Mouse (Mus musculus) megakaryocyte, embryonic 14.5 days (primary cell): ENCODE results near the gene Hspb2. TPM values are rescaled to one million over a fixed set of nuclear protein-coding genes. Genes with fewer than 3 reads are reported as not detected.

Experiments
- H3K27me3 ChIP-seq: replicated peaks from 2 replicates; pipeline ENCODE3; 2012; ENCODE audit warnings: inconsistent platforms
- H3K36me3 ChIP-seq: replicated peaks from 2 replicates; pipeline ENCODE3; 2012; ENCODE audit warnings: low read length, inconsistent platforms, mixed read lengths
- H3K4me1 ChIP-seq: 2 replicates; pipeline ENCODE4 v1.6.1; 2012; ENCODE audit warnings: inconsistent platforms
- H3K4me3 ChIP-seq: replicated peaks from 2 replicates; pipeline ENCODE3; 2012; ENCODE audit warnings: moderate library complexity, mild to moderate bottlenecking, inconsistent platforms
- H3K9me3 ChIP-seq: 2 replicates; pipeline ENCODE4 v1.6.1; 2012; ENCODE audit warnings: inconsistent platforms
- FLI1 ChIP-seq: IDR thresholded peaks from 2 replicates; pipeline ENCODE4 v1.6.1; 2012; ENCODE audit warnings: low read length, inconsistent platforms, mixed read lengths
- GATA1 ChIP-seq: IDR thresholded peaks from 3 replicates; pipeline ENCODE4 v1.6.1; 2012; ENCODE audit warnings: mixed read lengths, low read length, inconsistent platforms, borderline replicate concordance
- polyA plus RNA-seq: library from polyadenylated mRNA; stranded (reverse); fragments of >175 nt; gene quantifications from 2 replicates; pipeline ENCODE4 v1.2.3, GENCODE M21; 2012; ENCODE audit warnings: low replicate concordance; ENCODE audit not compliant: insufficient read depth

Gene Hspb2
- polyA plus RNA-seq, 1 experiment = not detected

DNA sequence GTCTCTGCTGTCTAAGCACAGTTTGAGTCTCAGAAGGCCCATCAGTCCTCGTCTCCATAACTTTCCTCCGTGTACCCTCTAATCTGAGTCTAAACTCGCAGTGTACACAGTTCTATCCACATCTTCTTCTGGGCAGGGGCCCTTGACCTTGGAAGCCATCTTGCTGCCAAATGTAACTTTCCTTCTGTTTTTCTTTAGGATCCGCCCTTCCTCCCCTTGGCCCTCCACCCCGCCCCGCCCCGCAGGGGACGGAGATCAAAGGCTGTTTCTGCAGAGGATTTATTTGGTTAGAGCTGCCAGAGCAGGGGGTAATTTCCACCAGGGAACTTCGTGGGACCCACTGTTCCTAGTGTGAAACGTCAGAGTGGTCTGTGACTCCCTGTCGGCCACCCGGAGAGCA lies 31.1 kb downstream of the Hspb2 start:
- TF ChIP-seq FLI1 (no peak), GATA1 (no peak)
- Histone ChIP-seq H3K27me3 (peaks cover 67% of the 10 kb centered on the region), H3K36me3 (no peaks in the 10 kb centered on the region), H3K4me1 (peaks cover 11% of the 10 kb centered on the region; the same call in 1 of the 2 replicates), H3K4me3 (no peak overlapping the region), H3K9me3 (no peaks in the 10 kb centered on the region)

DNA sequence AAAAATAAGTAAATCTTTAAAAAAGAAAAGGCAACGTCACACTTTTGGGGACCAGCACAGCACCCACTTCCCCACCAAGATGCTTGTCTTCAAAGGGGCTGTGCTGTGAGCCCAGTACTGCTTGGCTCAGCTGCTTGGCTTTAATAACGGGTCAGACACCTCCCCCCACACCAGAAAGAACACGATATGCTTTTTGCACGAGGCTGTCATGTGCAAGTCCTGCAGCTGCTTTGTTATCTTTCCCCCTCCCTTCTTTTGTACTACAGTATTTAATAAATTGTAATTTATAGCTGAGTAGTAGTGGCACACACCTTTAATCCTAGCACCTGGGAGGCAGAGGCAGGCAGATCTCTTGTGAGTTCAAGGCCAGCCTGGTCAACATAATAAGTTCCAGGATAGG lies 33.3 kb downstream of the Hspb2 start:
- H3K36me3 ChIP-seq = no peaks in the 10 kb centered on the region
- peaks cover 11% of the 10 kb centered on the region; the same call in 1 of the 2 replicates for H3K4me1 ChIP-seq
- H3K9me3 ChIP-seq = no peaks in the 10 kb centered on the region
- peaks cover 63% of the 10 kb centered on the region for H3K27me3 ChIP-seq
- TF ChIP-seq GATA1 (no peak), FLI1 (no peak)
- H3K4me3 ChIP-seq = no peak overlapping the region

GRCm38 (mm10) chr9:50714188-50714587 lies 38.0 kb downstream of the Hspb2 start:
- no peaks in the 10 kb centered on the region for H3K36me3 ChIP-seq
- peaks cover 51% of the 10 kb centered on the region for H3K27me3 ChIP-seq
- H3K4me3 ChIP-seq = no peak overlapping the region
- peaks cover 5% of the 10 kb centered on the region; the same call in 1 of the 2 replicates for H3K4me1 ChIP-seq
- TF ChIP-seq FLI1 (no peak), GATA1 (no peak)
- no peaks in the 10 kb centered on the region for H3K9me3 ChIP-seq

GRCm38 (mm10) chr9:50711337-50711736 lies 40.8 kb downstream of the Hspb2 start:
- Histone ChIP-seq H3K9me3 (no peaks in the 10 kb centered on the region), H3K27me3 (peaks cover 32% of the 10 kb centered on the region), H3K4me3 (no peak overlapping the region), H3K4me1 (no peaks in the 10 kb centered on the region; the same call in 1 of the 2 replicates), H3K36me3 (no peaks in the 10 kb centered on the region)
- no peak for TF ChIP-seq FLI1
- TF ChIP-seq GATA1 = no peak

GRCm38 (mm10) chr9:50709108-50709507 lies 43.0 kb downstream of the Hspb2 start:
- peaks cover 22% of the 10 kb centered on the region for H3K27me3 ChIP-seq
- TF ChIP-seq GATA1 (no peak), FLI1 (no peak)
- no peaks in the 10 kb centered on the region for H3K9me3 ChIP-seq
- H3K4me1 ChIP-seq = no peaks in the 10 kb centered on the region; the same call in 1 of the 2 replicates
- no peak overlapping the region for H3K4me3 ChIP-seq
- H3K36me3 ChIP-seq = no peaks in the 10 kb centered on the region

DNA sequence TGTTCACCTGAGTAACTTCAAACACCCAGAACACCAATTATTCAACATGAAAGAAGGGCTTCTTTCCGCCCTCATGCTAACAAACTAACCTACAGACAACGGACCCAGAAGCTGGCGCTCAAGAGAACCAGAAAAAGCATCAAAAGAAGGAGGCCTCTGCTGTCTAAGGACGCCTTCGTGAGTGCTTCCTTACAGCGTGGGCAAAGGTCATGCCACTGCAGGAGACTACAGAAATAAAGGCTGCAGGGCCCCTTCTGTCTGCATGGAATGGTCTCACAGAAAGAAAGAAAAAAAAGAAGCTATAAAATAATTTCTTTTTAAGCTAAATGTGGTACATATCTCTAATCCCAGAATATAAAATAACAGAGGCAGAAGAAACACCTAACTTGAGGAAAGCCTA lies 47.2 kb downstream of the Hspb2 start:
- peaks cover 10% of the 10 kb centered on the region for H3K4me1 ChIP-seq
- peaks cover 40% of the 10 kb centered on the region for H3K27me3 ChIP-seq
- no peak overlapping the region for H3K4me3 ChIP-seq
- no peaks in the 10 kb centered on the region for H3K9me3 ChIP-seq
- no peaks in the 10 kb centered on the region for H3K36me3 ChIP-seq
- TF ChIP-seq GATA1 (no peak), FLI1 (no peak)

Other genes starting within 250 kb of the Hspb2 start
- 15.7 TPM in 1 of 2 replicates, not detected in the other for gene Pts, start 223.6 kb downstream of the Hspb2 start, polyA plus RNA-seq
- gene Il18, start 197.5 kb downstream of the Hspb2 start, polyA plus RNA-seq = 2.0 TPM in 1 of 2 replicates, not detected in the other
- 0.09 TPM in 1 of 2 replicates, not detected in the other for gene Bco2, start 197.2 kb downstream of the Hspb2 start, polyA plus RNA-seq
- not detected in 2 replicates for gene Tex12, start 191.0 kb downstream of the Hspb2 start, polyA plus RNA-seq
- 6.3 and 16.9 TPM in 2 replicates for gene Sdhd, start 148.5 kb downstream of the Hspb2 start, polyA plus RNA-seq
- 8.5 and 23.8 TPM in 2 replicates for gene Timm8b, start 148.4 kb downstream of the Hspb2 start, polyA plus RNA-seq
- 0.19 TPM in 1 of 2 replicates, not detected in the other for gene Pih1d2, start 135.0 kb downstream of the Hspb2 start, polyA plus RNA-seq
- gene Nkapd1, start 134.9 kb downstream of the Hspb2 start, polyA plus RNA-seq = 2.9 and 3.9 TPM in 2 replicates
- gene Dlat, start 92.6 kb downstream of the Hspb2 start, polyA plus RNA-seq = 10.9 and 18.4 TPM in 2 replicates
- not detected in 2 replicates for gene Dixdc1, start 12.8 kb downstream of the Hspb2 start, polyA plus RNA-seq
- gene 2310030G06Rik, start 5.8 kb downstream of the Hspb2 start, polyA plus RNA-seq = 1.5 TPM in 1 of 2 replicates, not detected in the other
- not detected in 2 replicates for gene Cryab, start 1.0 kb downstream of the Hspb2 start, polyA plus RNA-seq
- gene Fdxacb1, start 15.9 kb upstream of the Hspb2 start, polyA plus RNA-seq = 0.38 TPM in 1 of 2 replicates, not detected in the other
- gene Alg9, start 22.7 kb upstream of the Hspb2 start, polyA plus RNA-seq = 2.0 and 9.5 TPM in 2 replicates
- gene 1110032A03Rik, start 23.2 kb upstream of the Hspb2 start, polyA plus RNA-seq = 1.3 and 8.7 TPM in 2 replicates
- gene Ppp2r1b, start 92.9 kb upstream of the Hspb2 start, polyA plus RNA-seq = 1.4 and 1.9 TPM in 2 replicates